8 mouse cellular contexts compared by ENCODE assay signal in the genomic region with DNA sequence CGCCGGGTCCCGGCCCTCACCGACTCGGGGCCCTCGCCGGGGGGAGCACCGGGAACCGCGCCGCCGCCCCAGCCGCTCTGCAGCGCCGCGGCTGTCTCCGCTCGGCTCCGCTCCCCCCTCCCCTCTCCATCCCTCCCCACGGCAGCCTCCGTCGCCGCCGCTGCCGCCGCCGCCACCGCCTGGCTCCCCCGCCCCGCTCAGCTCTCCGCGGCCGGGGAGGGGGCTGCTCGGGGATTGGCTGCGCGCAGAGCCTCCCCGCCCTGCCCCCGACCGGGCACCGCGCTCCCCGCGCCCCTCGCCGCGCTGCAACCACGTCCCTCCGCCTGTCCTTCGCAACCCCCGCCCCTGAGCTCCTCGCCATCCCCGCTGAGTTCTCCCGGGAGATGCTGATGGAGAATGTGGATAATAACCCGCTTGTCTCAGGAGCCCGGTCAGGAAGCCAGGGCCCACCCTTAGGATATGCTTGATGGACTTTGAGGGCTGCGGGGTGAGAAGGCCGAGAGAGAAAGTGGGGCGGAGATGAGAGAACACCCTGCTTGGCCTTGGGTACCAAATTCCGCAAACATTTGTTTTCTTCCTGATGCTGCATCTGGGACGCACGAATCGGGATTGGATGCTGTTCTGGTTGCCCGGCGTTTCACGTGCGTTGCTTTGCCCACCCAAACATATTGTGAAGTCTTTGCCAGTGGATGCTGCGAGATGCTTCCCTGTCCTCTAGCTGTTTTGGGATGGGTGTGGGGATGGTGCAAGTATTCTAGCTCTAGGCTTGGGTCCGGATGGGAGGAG. TPM values are rescaled to one million over a fixed set of nuclear protein-coding genes. Genes with fewer than 3 reads are reported as not detected.
A peak's percentile ranks its signal among the peaks of the same experiment; 100 is the strongest.
DNase-seq lines count a peak whose midpoint lies in the region; ATAC-seq lines count a peak whose summit lies in the region.

A gene (minus strand): TSS at position 162 of the 786 bp plus-strand sequence.

- peaks cover 19% of the 10 kb centered on the region for H3K27me3 ChIP-seq in intestine, embryonic 16.5 days (replicated peaks; ENCODE audit: control insufficient read depth, insufficient read depth, low read length)
- H3K27me3 ChIP-seq in liver, embryonic 11.5 days (replicated peaks; ENCODE audit: control insufficient read depth, insufficient read depth, low read length) = peaks cover 46% of the 10 kb centered on the region
- no peaks in the 10 kb centered on the region for H3K27me3 ChIP-seq in neural tube, embryonic 13.5 days

- no peaks in the 10 kb centered on the region for H3K36me3 ChIP-seq in intestine, embryonic 16.5 days (ENCODE audit: control insufficient read depth, insufficient read depth, low read length)
- no peaks in the 10 kb centered on the region for H3K36me3 ChIP-seq in liver, embryonic 11.5 days (ENCODE audit: control insufficient read depth, insufficient read depth, low read length)
- H3K36me3 ChIP-seq in neural tube, embryonic 13.5 days = peaks cover 14% of the 10 kb centered on the region

- H3K9me3 ChIP-seq in intestine, embryonic 16.5 days (ENCODE audit: control insufficient read depth, low read length) = no peaks in the 10 kb centered on the region
- H3K9me3 ChIP-seq in liver, embryonic 11.5 days (ENCODE audit: control insufficient read depth, low read length) = no peaks in the 10 kb centered on the region
- H3K9me3 ChIP-seq in neural tube, embryonic 13.5 days = no peaks in the 10 kb centered on the region

- H3K27ac ChIP-seq in intestine, embryonic 16.5 days (ENCODE audit: low read length) = no peak within 1 kb of the TSS
- no peak within 1 kb of the TSS for H3K27ac ChIP-seq in liver, embryonic 11.5 days (ENCODE audit: low read depth, low read length)
- H3K27ac ChIP-seq in neural tube, embryonic 13.5 days (replicated peaks) = peak within 1 kb of the TSS; percentile 95

- peak; percentile 69 for DNase-seq in layer of hippocampus, adult 11-12 months (ENCODE audit: low spot score)
- DNase-seq in layer of hippocampus, adult 9-10 months (ENCODE audit: low spot score) = no peak
- DNase-seq in cerebellum, postnatal 36 days = peak; percentile 78 to 88
- DNase-seq in heart, adult 11 months = peak; percentile 95
- DNase-seq in liver, embryonic 11.5 days (ENCODE audit: low spot score) = no peak

- under 1% methylated on average over 49 of the region's 68 CpGs for WGBS in intestine, embryonic 16.5 days
- under 1% methylated on average over 48 of the region's 68 CpGs for WGBS in liver, embryonic 11.5 days
- under 1% methylated on average over 56 of the region's 68 CpGs for WGBS in neural tube, embryonic 13.5 days

- H3K4me3 ChIP-seq in intestine, embryonic 16.5 days (ENCODE audit: low read length) = peak within 1 kb of the TSS; percentile 61
- H3K4me3 ChIP-seq in liver, embryonic 11.5 days (ENCODE audit: low read depth, low read length) = peak within 1 kb of the TSS; percentile 41
- peak within 1 kb of the TSS; percentile 77 for H3K4me3 ChIP-seq in neural tube, embryonic 13.5 days

- peaks cover 16% of the 10 kb centered on the region for H3K4me1 ChIP-seq in intestine, embryonic 16.5 days (ENCODE audit: control insufficient read depth, insufficient read depth, low read length)
- peaks cover 6% of the 10 kb centered on the region; the same call in 1 of the 2 replicates for H3K4me1 ChIP-seq in liver, embryonic 11.5 days (replicated peaks; ENCODE audit: control insufficient read depth, insufficient read depth, low read length)
- H3K4me1 ChIP-seq in neural tube, embryonic 13.5 days (replicated peaks) = peaks cover 36% of the 10 kb centered on the region

- H3K4me2 ChIP-seq in intestine, embryonic 16.5 days (ENCODE audit: low read depth, low read length) = peak within 1 kb of the TSS; percentile 96
- H3K4me2 ChIP-seq in liver, embryonic 11.5 days = peak within 1 kb of the TSS; percentile 60
- H3K4me2 ChIP-seq in neural tube, embryonic 13.5 days = peak within 1 kb of the TSS; percentile 82

- peak; percentile 55 for ATAC-seq in intestine, embryonic 16.5 days
- ATAC-seq in liver, embryonic 11.5 days (replicated peaks; ENCODE audit: low FRiP score) = 0 out of 2 replicates have a peak, but pooled peaks have one; percentile 40
- peak; percentile 92 for ATAC-seq in neural tube, embryonic 13.5 days (ENCODE audit: low read depth)
- no peak for ATAC-seq in erythroblast, adult 5-6 weeks (replicated peaks; ENCODE audit: low FRiP score, poor library complexity, severe bottlenecking)

- H3K9ac ChIP-seq in intestine, embryonic 16.5 days (ENCODE audit: low read depth, low read length) = peak within 1 kb of the TSS; percentile 61
- H3K9ac ChIP-seq in liver, embryonic 11.5 days (ENCODE audit: low read depth, low read length) = no peak within 1 kb of the TSS
- H3K9ac ChIP-seq in neural tube, embryonic 13.5 days = peak within 1 kb of the TSS; percentile 95

RNA-seq across cellular contexts. Expression of the gene that starts here (rescaled TPM):
- 0.12 and 0.21 TPM in 2 replicates for polyA plus RNA-seq in intestine, embryonic 16.5 days (2015; fragmentation: Nextera tagmentation; extraction: Ambion mirVana)
- polyA plus RNA-seq in liver, embryonic 11.5 days (2014; fragmentation: Nextera tagmentation; extraction: Ambion mirVana) = 0.04 and 0.08 TPM in 2 replicates
- 7.4 and 8.1 TPM in 2 replicates for polyA plus RNA-seq in neural tube, embryonic 13.5 days (2015; fragmentation: Nextera tagmentation; extraction: Ambion mirVana)
- not detected in 2 replicates for total RNA-seq in erythroblast, adult 5-6 weeks (2015; ENCODE audit: low replicate concordance)
- total RNA-seq in erythroblast, adult 5-6 weeks (2017; ENCODE audit: low replicate concordance) = not detected in 2 replicates

Comparison
In these comparisons a context has a peak if more than half of its experiments do, and no peak if none do; other contexts are left out.
1. DNase-seq: peak in layer of hippocampus, adult 11-12 months (single experiment), cerebellum, postnatal 36 days (2 of 2) and heart, adult 11 months (single experiment); none in layer of hippocampus, adult 9-10 months (single experiment) and liver, embryonic 11.5 days (single experiment).
2. Peak in ATAC-seq, H3K4me3 ChIP-seq, H3K9ac ChIP-seq and H3K4me2 ChIP-seq in intestine, embryonic 16.5 days; RNA of the gene not detected or under 1 TPM.
3. Peak in ATAC-seq, H3K4me3 ChIP-seq and H3K4me2 ChIP-seq in liver, embryonic 11.5 days; RNA of the gene not detected or under 1 TPM.
4. Peak in every context shown above with its lines, with median percentiles within 50 percentile points of each other: H3K4me2 ChIP-seq and H3K4me3 ChIP-seq.